Comparison of ENCODE assay signal across 34 mouse cellular contexts in the genomic region with DNA sequence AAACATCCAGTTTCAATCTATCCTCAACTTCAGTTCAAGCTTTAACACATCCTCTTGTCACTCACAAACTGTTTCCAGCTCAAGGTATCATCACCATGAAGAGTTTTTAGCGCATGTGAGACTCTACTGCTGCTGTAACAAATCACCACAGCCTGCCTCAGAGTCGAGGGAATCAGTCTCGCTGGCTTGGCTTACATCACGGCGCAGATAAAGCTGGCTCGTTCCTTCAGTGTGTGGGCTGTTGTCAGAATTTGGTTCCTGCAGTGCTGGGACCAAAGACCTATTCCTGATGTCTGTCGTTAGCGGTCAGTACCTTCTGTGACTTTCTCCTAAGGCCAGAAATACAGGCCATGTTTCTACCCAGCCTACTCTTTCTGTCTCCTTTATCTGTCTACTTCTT. TPM values are rescaled to one million over a fixed set of nuclear protein-coding genes. Genes with fewer than 3 reads are reported as not detected.
"Had no signal": no experiment of that assay in that cellular context is flagged by ENCODE, and none has a peak within 500 bp of the region (broad histone marks: within the 10 kb centered on the region; RNA-seq: fewer than 3 reads in every experiment).

No protein-coding gene starts in this region.

- H3K27ac ChIP-seq: limb, embryonic 10.5 days; limb, embryonic 12.5 days; limb, embryonic 13.5 days; limb, embryonic 15.5 days; liver, embryonic 12.5 days; liver, embryonic 13.5 days; liver, embryonic 14.5 days; liver, embryonic 15.5 days; lung, embryonic 15.5 days; macrophage; midbrain, embryonic 10.5 days; midbrain, embryonic 12.5 days; midbrain, embryonic 13.5 days; midbrain, embryonic 15.5 days had no signal

- H3K4me3 ChIP-seq: limb, embryonic 10.5 days; limb, embryonic 12.5 days; limb, embryonic 13.5 days; limb, embryonic 15.5 days; liver, embryonic 12.5 days; liver, embryonic 13.5 days; liver, embryonic 15.5 days; lung, embryonic 15.5 days; megakaryocyte, embryonic 14.5 days; midbrain, embryonic 10.5 days; midbrain, embryonic 12.5 days; midbrain, embryonic 13.5 days; midbrain, embryonic 15.5 days; myocyte had no signal

- DNase-seq: left cerebral cortex, postnatal 4 days; liver; liver, embryonic 13.5 days; liver, postnatal 0 days; lung, adult 18-20 months; lung, adult 2 months; lung, embryonic 14.5 days; lung, postnatal 10 days; lung, postnatal 14 days; lung, postnatal 36 days; lung, postnatal 4 days; midbrain, embryonic 14.5 days had no signal

- ATAC-seq: liver, embryonic 12.5 days; liver, postnatal 0 days; lung, postnatal 0 days; midbrain, embryonic 13.5 days; midbrain, embryonic 15.5 days; midbrain, embryonic 16.5 days had no signal

RNA-seq across cellular contexts. Expression of a gene that starts 49.4 kb away (rescaled TPM):
- total RNA-seq: liver, adult 2 months; megakaryocyte progenitor cell, adult 5-6 weeks; megakaryocyte, adult 5-6 weeks; megakaryocyte-erythroid progenitor cell, adult 5-6 weeks; monocyte, adult 5-6 weeks had no signal
